Comparison of ENCODE assay signal across 8 mouse cellular contexts in the genomic region with DNA sequence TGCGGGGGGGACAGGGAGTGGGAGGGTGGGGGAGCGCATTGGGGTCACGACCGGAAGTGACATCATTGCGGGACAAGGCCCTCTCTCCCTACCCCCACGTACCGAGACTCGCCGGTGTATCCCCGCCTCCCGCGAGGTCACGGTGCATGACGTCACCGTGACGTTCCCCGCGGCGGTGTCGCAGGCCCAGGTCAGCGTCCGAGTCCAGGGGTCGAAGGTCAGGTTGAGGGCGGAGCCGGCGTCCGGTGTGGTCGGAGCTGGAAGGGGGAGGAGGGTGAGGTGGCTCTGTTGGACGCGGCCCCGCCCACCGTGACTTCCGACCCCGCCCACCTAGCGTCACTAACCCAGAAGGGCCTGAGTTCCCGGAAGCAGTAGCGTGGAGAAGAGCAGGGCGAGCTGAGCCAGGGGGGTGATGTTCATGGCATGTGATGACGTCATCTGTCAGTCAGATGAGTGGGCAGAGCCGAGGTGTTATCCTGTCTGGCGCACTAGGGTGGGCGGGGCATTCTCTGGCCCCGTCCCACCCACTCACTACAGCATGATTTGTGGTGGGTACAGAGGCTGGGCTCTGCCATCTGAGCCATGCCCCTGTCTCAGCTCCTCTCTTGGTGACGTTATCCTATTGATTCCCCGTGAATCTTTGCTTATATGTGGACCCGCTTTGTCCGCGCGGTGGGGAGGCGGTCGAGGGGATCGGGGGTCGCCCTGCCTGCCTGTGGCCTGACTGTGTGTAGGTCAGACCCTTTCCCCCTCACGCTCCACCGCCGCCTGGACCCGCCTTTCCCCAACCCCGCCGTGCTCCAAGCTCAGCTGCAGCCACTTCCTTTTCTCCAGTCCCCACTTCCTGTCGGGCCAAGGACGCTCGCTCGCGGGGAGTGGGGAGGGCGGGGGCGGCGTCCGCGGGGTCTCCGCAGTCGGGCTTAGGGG. TPM values are rescaled to one million over a fixed set of nuclear protein-coding genes. Genes with fewer than 3 reads are reported as not detected.
DNase-seq lines count a peak whose midpoint lies in the region; ATAC-seq lines count a peak whose summit lies in the region.

No protein-coding gene starts in this region.

- peak overlapping the region; percentile 94 for H3K27ac ChIP-seq in intestine, embryonic 15.5 days

- H3K36me3 ChIP-seq in intestine, embryonic 15.5 days: no peaks in the 10 kb centered on the region

- no peaks in the 10 kb centered on the region for H3K9me3 ChIP-seq in intestine, embryonic 15.5 days

- H3K4me3 ChIP-seq in intestine, embryonic 15.5 days (replicated peaks): peak overlapping the region; percentile 61

- H3K4me1 ChIP-seq in intestine, embryonic 15.5 days (replicated peaks): 0 out of 2 replicates have a peak, but pooled peaks cover 7% of the 10 kb centered on the region

- no peaks in the 10 kb centered on the region for H3K27me3 ChIP-seq in intestine, embryonic 15.5 days (replicated peaks)

- peak overlapping the region; percentile 78 for H3K4me2 ChIP-seq in intestine, embryonic 15.5 days (replicated peaks)

- peak; percentile 90 for DNase-seq in adrenal gland, adult 8-10 months
- peak; percentile 96 for DNase-seq in embryo, embryonic 9.5 days (ENCODE audit: extremely low spot score)
- DNase-seq in gastrocnemius, postnatal 4 days (ENCODE audit: low spot score in 2 of 2): peak; percentile 73 to 87
- DNase-seq in left cerebral cortex, postnatal 14 days (ENCODE audit: low spot score in 2 of 2): peak; percentile 89 to 92
- DNase-seq in mesoderm, embryonic 11.5 days (ENCODE audit: low read depth, low spot score): peak; percentile 90
- DNase-seq in right cerebral cortex, postnatal 36 days (ENCODE audit: low spot score in 2 of 2): peak; percentile 89 to 90
- peak; percentile 92 for DNase-seq in urinary bladder, postnatal 4 days (ENCODE audit: low spot score in 2 of 2)

- intact Hi-C loops in left cerebral cortex, postnatal 14 days (cut with DNase I): no loop called here

- 1% methylated on average over 71 of the region's 71 CpGs for WGBS in intestine, embryonic 15.5 days

- ATAC-seq in intestine, embryonic 15.5 days: peak; percentile 89

- H3K9ac ChIP-seq in intestine, embryonic 15.5 days: peak overlapping the region; percentile 39

RNA-seq across cellular contexts. Expression of a gene that starts 1.0 kb away (rescaled TPM):
- total RNA-seq in adrenal gland, adult 8-10 months (2022): 10 to 100 TPM; 19.9 to 83.7 (median 41.9) TPM
- 1 to 10 TPM; 6.2 to 8.7 TPM for total RNA-seq in gastrocnemius, postnatal 4 days (2021)
- 33.9 and 40.7 TPM in 2 replicates for polyA plus RNA-seq in intestine, embryonic 15.5 days (2015; fragmentation: Nextera tagmentation; extraction: Ambion mirVana)
- 10 to 100 TPM; 32.1 to 34.5 TPM for total RNA-seq in left cerebral cortex, postnatal 14 days (2021)

RNA-seq across cellular contexts. Expression of a gene that starts 43.5 kb away (rescaled TPM):
- not detected for total RNA-seq in adrenal gland, adult 8-10 months (2022)
- not detected for total RNA-seq in gastrocnemius, postnatal 4 days (2021)
- polyA plus RNA-seq in intestine, embryonic 15.5 days (2015; fragmentation: Nextera tagmentation; extraction: Ambion mirVana): not detected in 2 replicates
- not detected for total RNA-seq in left cerebral cortex, postnatal 14 days (2021)

RNA-seq across cellular contexts. Expression of a gene that starts 51.1 kb away (rescaled TPM):
- total RNA-seq in adrenal gland, adult 8-10 months (2022): under 1 TPM in 1 of 4 experiments, not detected in 3; 0.43 TPM
- total RNA-seq in gastrocnemius, postnatal 4 days (2021): not detected
- 0.16 TPM in 1 of 2 replicates, not detected in the other for polyA plus RNA-seq in intestine, embryonic 15.5 days (2015; fragmentation: Nextera tagmentation; extraction: Ambion mirVana)
- not detected for total RNA-seq in left cerebral cortex, postnatal 14 days (2021)

Comparison
In these comparisons a context has a peak if more than half of its experiments do, and no peak if none do; other contexts are left out.
1. Peak in every context shown above with its lines: DNase-seq, ATAC-seq, H3K4me3 ChIP-seq and H3K27ac ChIP-seq.